Mouse (Mus musculus) E14TG2a.4 (cell line): ENCODE data around the gene Cntfr.
A peak's percentile ranks its signal among the peaks of the same experiment; 100 is the strongest.

Experiments
- H3K27me3 ChIP-seq: 2 replicates; pipeline ENCODE4 v1.6.1; 2014; ENCODE audit warnings: low read length, control low read depth; ENCODE audit not compliant: insufficient read depth
- H3K36me3 ChIP-seq: 2 replicates; pipeline ENCODE4 v1.6.1; 2014; ENCODE audit warnings: low read length, control low read depth; ENCODE audit not compliant: insufficient read depth
- H3K4me1 ChIP-seq: replicated peaks from 2 replicates; pipeline ENCODE4 v1.6.1; 2014; ENCODE audit warnings: low read depth, low read length, control low read depth
- H3K4me3 ChIP-seq: replicated peaks from 2 replicates; pipeline ENCODE4 v1.5.1; 2014; ENCODE audit warnings: mild to moderate bottlenecking, low read length
- H3K9me3 ChIP-seq: 2 replicates; pipeline ENCODE4 v1.6.1; 2014; ENCODE audit warnings: low read length, control low read depth
- CTCF ChIP-seq: conservative IDR thresholded peaks from 2 replicates; pipeline ENCODE4 v1.5.1; 2014; ENCODE audit warnings: low read length
- NANOG ChIP-seq: IDR thresholded peaks from 2 replicates; pipeline ENCODE4 v1.6.1; 2014; ENCODE audit warnings: borderline replicate concordance, low read length, mixed read lengths
- POU5F1 ChIP-seq: IDR thresholded peaks from 2 replicates; pipeline ENCODE4 v1.6.1; 2014; ENCODE audit warnings: low read length, borderline replicate concordance

The Cntfr gene

GRCm38 (mm10) chr4:41671963-41672480 lies 24.9 kb downstream of the Cntfr start:
- TF ChIP-seq NANOG (no peak), POU5F1 (no peak), CTCF (no peak)
- Histone ChIP-seq H3K27me3 (peaks cover 44% of the 10 kb centered on the region), H3K36me3 (no peaks in the 10 kb centered on the region), H3K9me3 (no peaks in the 10 kb centered on the region), H3K4me1 (peaks cover 57% of the 10 kb centered on the region), H3K4me3 (0 out of 2 replicates have a peak overlapping the region, but pooled peaks have one; percentile 10)

- TF ChIP-seq POU5F1 (no peak), CTCF (no peak), NANOG (no peak)
- Histone ChIP-seq H3K4me1 (peaks cover 57% of the 10 kb centered on the region), H3K36me3 (no peaks in the 10 kb centered on the region), H3K27me3 (peaks cover 40% of the 10 kb centered on the region), H3K4me3 (no peak overlapping the region), H3K9me3 (no peaks in the 10 kb centered on the region)
Observed at GRCm38 (mm10) chr4:41671500-41671899, 25.4 kb downstream of the Cntfr start.

- Histone ChIP-seq H3K4me1 (peaks cover 55% of the 10 kb centered on the region), H3K9me3 (no peaks in the 10 kb centered on the region)
- TF ChIP-seq NANOG = no peak
- TF ChIP-seq POU5F1 = no peak
- no peak for TF ChIP-seq CTCF
Observed at GRCm38 (mm10) chr4:41670836-41671235, 26.1 kb downstream of the Cntfr start.

GRCm38 (mm10) chr4:41666646-41667045 lies 30.2 kb downstream of the Cntfr start:
- Histone ChIP-seq H3K27me3 (peaks cover 30% of the 10 kb centered on the region), H3K4me1 (peaks cover 72% of the 10 kb centered on the region), H3K9me3 (no peaks in the 10 kb centered on the region), H3K36me3 (no peaks in the 10 kb centered on the region), H3K4me3 (peak overlapping the region; percentile 35; the same call in 1 of the 2 replicates)
- TF ChIP-seq POU5F1 = no peak

More at GRCm38 (mm10) chr4:41670836-41671235, 26.1 kb downstream of the Cntfr start:
- Histone ChIP-seq H3K4me3 (peak overlapping the region; percentile 17; the same call in 1 of the 2 replicates), H3K27me3 (peaks cover 38% of the 10 kb centered on the region), H3K36me3 (no peaks in the 10 kb centered on the region)

- peak overlapping the region; percentile 35 for H3K4me3 ChIP-seq
- no peaks in the 10 kb centered on the region for H3K9me3 ChIP-seq
- H3K4me1 ChIP-seq = peaks cover 58% of the 10 kb centered on the region
- no peak for TF ChIP-seq CTCF
- TF ChIP-seq NANOG = no peak
- TF ChIP-seq POU5F1 = no peak
- H3K36me3 ChIP-seq = peaks cover 3% of the 10 kb centered on the region; the same call in 1 of the 2 replicates
- peaks cover 21% of the 10 kb centered on the region for H3K27me3 ChIP-seq
Observed at GRCm38 (mm10) chr4:41665009-41665675, 31.7 kb downstream of the Cntfr start.

GRCm38 (mm10) chr4:41664533-41664932 lies 32.4 kb downstream of the Cntfr start:
- TF ChIP-seq POU5F1 = no peak
- no peak for TF ChIP-seq NANOG
- no peak for TF ChIP-seq CTCF
- Histone ChIP-seq H3K4me3 (peak overlapping the region; percentile 35), H3K9me3 (no peaks in the 10 kb centered on the region)

GRCm38 (mm10) chr4:41663614-41664013 lies 33.3 kb downstream of the Cntfr start:
- Histone ChIP-seq H3K9me3 (no peaks in the 10 kb centered on the region), H3K36me3 (peaks cover 3% of the 10 kb centered on the region; the same call in 1 of the 2 replicates), H3K4me1 (peaks cover 57% of the 10 kb centered on the region), H3K4me3 (peak overlapping the region; percentile 17; the same call in 1 of the 2 replicates), H3K27me3 (peaks cover 17% of the 10 kb centered on the region)
- TF ChIP-seq NANOG = no peak
- TF ChIP-seq POU5F1 = no peak
- no peak for TF ChIP-seq CTCF

More at GRCm38 (mm10) chr4:41664533-41664932, 32.4 kb downstream of the Cntfr start:
- peaks cover 17% of the 10 kb centered on the region for H3K27me3 ChIP-seq
- peaks cover 3% of the 10 kb centered on the region; the same call in 1 of the 2 replicates for H3K36me3 ChIP-seq
- peaks cover 54% of the 10 kb centered on the region for H3K4me1 ChIP-seq

GRCm38 (mm10) chr4:41662723-41663122 lies 34.2 kb downstream of the Cntfr start:
- H3K4me3 ChIP-seq = no peak overlapping the region
- TF ChIP-seq POU5F1 (no peak), NANOG (no peak), CTCF (no peak)
- peaks cover 3% of the 10 kb centered on the region; the same call in 1 of the 2 replicates for H3K36me3 ChIP-seq
- peaks cover 65% of the 10 kb centered on the region for H3K4me1 ChIP-seq
- H3K27me3 ChIP-seq = peaks cover 19% of the 10 kb centered on the region
- no peaks in the 10 kb centered on the region for H3K9me3 ChIP-seq
